Mouse (Mus musculus) kidney, adult 18-20 months (tissue): ENCODE results near the gene Ly6g5b.

Source experiments
- DNase-seq: peaks from one replicate; pipeline ENCODE4 v3.0.0; 2021

Gene Ly6g5b

DNA sequence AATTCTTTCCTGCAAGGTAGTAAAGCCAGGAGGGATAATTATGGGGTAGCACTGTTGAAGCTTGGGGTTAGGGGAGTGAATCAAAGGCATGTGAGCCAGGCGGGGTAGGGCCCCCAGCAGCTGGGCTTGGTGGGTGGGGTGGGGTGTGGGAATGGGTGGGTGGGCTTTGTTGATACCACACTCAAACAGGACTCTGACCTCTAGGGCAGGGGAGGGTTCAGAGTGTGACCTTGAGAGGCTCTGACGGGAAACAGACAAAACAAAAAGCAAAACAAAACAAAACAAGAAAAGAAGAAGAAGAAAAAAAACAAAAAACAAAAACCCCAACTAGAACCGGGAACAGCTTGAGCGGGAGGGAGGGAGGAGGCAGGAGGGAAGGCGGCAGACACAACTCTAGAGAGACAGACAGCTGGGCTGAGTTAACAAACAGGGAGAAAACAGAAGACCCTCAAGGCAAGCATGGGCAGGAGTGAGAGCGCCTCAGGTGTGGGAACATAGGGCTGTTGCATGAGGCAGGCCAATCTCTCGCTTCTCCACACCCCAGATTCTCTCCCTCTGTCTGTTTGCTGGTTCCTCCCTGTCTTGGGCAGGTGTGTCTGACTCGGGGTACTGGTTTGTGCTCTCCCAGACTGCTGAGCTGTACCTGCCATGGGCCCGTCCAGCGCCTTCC, 38.6 kb downstream of the Ly6g5b start, which contains the start of gene Ly6g6e:
TSS of gene Ly6g6e (plus strand) at position 396 of the 670 bp plus-strand sequence.
- DNase-seq, result no peak

DNA sequence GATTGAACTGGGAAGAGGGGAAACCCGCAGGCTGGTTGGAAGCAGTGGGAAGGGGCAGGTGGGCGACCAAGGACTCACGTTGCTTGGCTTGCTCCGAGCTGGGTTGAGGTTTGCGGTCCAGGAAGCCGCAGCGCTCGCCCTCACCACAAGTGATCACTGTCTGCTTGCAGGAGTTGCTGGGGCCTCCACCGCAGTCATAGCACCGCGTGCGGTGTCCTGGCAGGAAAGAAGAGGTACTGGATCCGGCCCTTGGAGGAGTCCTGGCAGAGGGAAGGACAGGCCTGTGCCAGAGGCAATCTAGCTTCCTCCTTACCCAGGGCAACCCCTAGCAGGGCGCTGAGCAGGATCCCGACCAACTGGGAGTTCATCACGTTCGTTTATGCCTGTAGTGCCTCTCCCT, 41.1 kb downstream of the Ly6g5b start:
- DNase-seq, result no peak

- DNase-seq, result no peak
These were observed 43.8 kb downstream of the Ly6g5b start for GRCm38 (mm10) chr17:35071454-35071853.

DNA sequence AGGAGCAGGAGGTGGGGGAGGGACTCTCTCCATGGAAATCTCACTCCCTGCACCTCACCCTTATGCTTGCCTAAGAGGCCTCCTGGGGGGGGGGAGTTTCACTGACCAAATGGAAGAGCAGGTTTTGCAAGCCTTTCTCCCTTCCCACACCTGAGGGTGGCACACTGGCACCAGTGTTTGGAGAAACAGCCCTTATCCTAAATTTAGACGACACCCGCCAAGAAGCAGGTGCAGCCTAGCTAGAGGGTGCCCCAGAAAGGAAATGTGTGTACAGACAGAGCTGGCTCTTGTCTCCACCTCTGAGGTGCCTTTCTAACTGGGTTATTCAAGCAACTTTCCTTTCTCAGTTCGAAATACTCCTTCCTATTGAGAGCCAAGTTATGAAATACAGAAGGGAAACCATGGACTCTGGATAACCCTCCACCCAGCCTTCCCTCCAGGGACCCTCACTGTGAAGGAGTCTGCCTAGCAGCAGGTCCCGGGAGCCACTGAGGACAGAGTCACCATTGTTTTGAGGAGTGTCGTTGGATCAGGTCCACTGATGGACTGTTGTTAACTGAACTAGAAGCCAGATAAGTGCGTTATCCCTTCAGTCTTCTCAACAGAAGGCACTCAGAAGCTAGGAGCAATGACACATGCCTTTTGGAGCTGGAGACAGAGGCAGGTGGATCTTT, 44.5 kb downstream of the Ly6g5b start:
- no peak for DNase-seq

- DNase-seq, result no peak
These were observed 46.9 kb downstream of the Ly6g5b start for GRCm38 (mm10) chr17:35068213-35068914.

DNA sequence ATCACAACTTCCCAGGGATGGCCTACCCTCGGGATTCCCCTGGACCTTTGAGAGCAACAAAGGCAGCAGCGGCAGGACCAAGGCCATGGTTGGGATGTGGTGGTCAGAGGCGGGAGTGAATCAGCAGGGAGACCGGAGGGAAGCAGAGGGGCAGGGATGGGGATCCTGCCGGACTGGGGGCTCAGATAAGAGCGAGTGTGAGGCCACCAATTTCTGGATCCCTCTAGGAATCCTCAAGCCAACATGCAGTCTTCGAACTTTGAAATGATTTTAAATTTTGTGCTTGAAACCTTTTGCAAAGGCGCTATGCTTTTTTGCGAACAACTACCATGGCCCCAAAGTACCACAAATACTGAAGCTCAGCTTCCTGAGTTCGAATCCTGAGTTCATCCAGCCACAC, 49.1 kb downstream of the Ly6g5b start, which contains the start of gene Mpig6b:
TSS of gene Mpig6b (minus strand) at position 101 of the 400 bp plus-strand sequence.
- DNase-seq, result no peak

- DNase-seq, result peak; percentile 82
These were observed 50.0 kb downstream of the Ly6g5b start, which contains the start of gene Ly6g6c for GRCm38 (mm10) chr17:35064951-35065947. Gene Ly6g6c (plus strand): TSS chr17:35065388.

DNA sequence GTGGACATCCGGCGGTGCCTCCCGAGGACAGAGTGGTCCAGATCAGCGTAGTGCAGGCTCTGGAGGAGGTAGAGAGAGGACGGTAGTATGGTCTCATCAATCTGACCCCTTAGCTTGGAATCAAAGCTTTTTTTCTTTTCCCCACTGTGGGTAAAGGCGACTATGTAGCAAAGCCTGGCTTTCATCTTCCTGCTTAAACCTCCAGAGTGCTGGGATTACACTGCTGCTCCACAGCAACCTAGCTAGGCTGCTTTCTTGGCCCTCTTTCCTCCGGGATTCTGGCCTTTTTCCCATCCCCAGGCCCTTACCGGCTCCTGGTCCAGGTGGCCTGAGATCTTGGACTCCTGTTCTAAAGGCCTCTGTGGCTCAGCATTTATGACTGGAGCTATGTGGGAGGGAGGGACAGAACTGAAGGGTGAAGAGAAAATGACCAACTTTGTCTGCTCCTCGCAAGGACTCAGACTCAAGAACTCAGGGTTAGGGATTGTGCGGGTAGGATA, 50.8 kb downstream of the Ly6g5b start:
- DNase-seq, result no peak
